Mouse (Mus musculus) inflammation-experienced regulatory T-cells, adult 6 months (primary cell): ENCODE measurements around the gene Zfp446. TPM values are rescaled to one million over a fixed set of nuclear protein-coding genes. Genes with fewer than 3 reads are reported as not detected.

ENCODE experiments used
- ATAC-seq: one replicate; pipeline ENCODE4 v1.8.0; 2017
- polyA plus RNA-seq, 3 experiments: library from polyadenylated mRNA; unstranded; fragments of 100-300 nt; shearing (Covaris generic); gene quantifications; one replicate each; pipeline ENCODE4 v1.2.1; 2017

Gene Zfp446
- polyA plus RNA-seq, 3 experiments from 2014 or later: 2.7 to 5.9 (median 4.1) TPM

GRCm38 (mm10) chr7:12987409-12988189, 10.0 kb downstream of the Zfp446 start:
- no peak for ATAC-seq

- peak; percentile 84 for ATAC-seq
These were observed 14.6 kb downstream of the Zfp446 start for GRCm38 (mm10) chr7:12992222-12992621.

- ATAC-seq: no peak
These were observed 15.5 kb downstream of the Zfp446 start for GRCm38 (mm10) chr7:12993148-12993547.

- ATAC-seq: no peak
These were observed 18.2 kb downstream of the Zfp446 start for GRCm38 (mm10) chr7:12995862-12996261.

- ATAC-seq: no peak
These were observed 19.6 kb downstream of the Zfp446 start for GRCm38 (mm10) chr7:12997230-12997629.

GRCm38 (mm10) chr7:12998053-12998452, 20.4 kb downstream of the Zfp446 start, which contains the start of gene Slc27a5:
Gene Slc27a5, minus strand, starts transcription at chr7:12998192.
- no peak for ATAC-seq

- ATAC-seq: no peak
These were observed 21.2 kb downstream of the Zfp446 start, which contains the start of gene Trim28 for GRCm38 (mm10) chr7:12998851-12999250. Gene Trim28, plus strand, starts transcription at chr7:12999114.

GRCm38 (mm10) chr7:13001584-13001983, 23.9 kb downstream of the Zfp446 start:
- no peak for ATAC-seq

GRCm38 (mm10) chr7:13003380-13003779, 25.7 kb downstream of the Zfp446 start:
- ATAC-seq: no peak

GRCm38 (mm10) chr7:13006011-13006410, 28.4 kb downstream of the Zfp446 start:
- no peak for ATAC-seq

GRCm38 (mm10) chr7:13006531-13006930, 28.9 kb downstream of the Zfp446 start:
- no peak for ATAC-seq

- no peak for ATAC-seq
These were observed 29.9 kb downstream of the Zfp446 start for GRCm38 (mm10) chr7:13007341-13008092.

GRCm38 (mm10) chr7:13009143-13010004, 31.7 kb downstream of the Zfp446 start:
- peak; percentile 89 for ATAC-seq

GRCm38 (mm10) chr7:13010005-13010908, 32.6 kb downstream of the Zfp446 start, which contains the start of gene Zbtb45:
Gene Zbtb45, minus strand, starts transcription at chr7:13010034.
- ATAC-seq: no peak

- no peak for ATAC-seq
These were observed 36.0 kb downstream of the Zfp446 start for GRCm38 (mm10) chr7:13013671-13014070.

GRCm38 (mm10) chr7:13014275-13014839, 36.7 kb downstream of the Zfp446 start:
- no peak for ATAC-seq

GRCm38 (mm10) chr7:13015217-13015616, 37.6 kb downstream of the Zfp446 start:
- no peak for ATAC-seq

GRCm38 (mm10) chr7:13022773-13023535, 45.3 kb downstream of the Zfp446 start:
- peak; percentile 18 for ATAC-seq

- ATAC-seq: peak; percentile 81
These were observed 46.5 kb downstream of the Zfp446 start for GRCm38 (mm10) chr7:13023928-13024731.
